Mouse (Mus musculus): ENCODE results near the gene Phf13.

DNA sequence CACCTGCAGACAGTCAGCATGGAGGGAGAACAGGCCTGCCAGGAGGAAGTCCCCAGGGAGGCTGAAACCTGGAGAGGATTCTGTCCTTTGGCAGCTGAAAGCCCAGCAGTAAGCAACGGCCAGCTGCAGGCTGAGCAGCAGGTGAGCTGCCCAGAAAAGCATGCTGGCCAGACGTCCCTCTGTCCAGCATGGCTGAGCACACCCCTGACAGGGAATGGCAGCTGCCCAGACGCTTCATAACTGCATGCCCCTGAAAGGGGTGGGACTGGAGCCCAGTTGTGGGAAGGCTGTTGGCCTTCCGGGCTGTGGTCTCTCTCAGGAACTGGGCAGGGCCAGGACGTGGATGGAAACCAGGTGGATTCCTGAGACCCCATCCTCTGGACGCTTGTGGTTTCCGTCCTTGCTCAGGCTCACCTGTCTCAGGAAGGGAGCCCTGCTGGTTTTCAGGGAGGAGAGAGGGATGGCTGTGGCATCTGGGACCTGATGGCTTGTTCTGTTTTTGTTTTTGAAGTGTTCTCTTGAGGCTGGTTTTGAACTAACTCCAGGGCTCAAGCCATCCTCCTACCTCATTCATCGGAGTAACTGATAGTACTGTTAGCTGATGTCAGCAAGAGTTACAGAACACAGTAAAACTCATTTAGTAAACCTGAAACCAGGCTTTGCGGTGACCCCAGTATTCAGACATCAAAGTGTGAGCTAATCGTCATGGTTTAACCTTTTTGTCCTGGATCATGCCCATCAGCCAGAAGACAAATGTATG is 42.3 kb upstream of the Phf13 start, which contains the start of gene Tas1r1:
- TF ChIP-seq ZC3H11A (IDR thresholded peaks at IDR 0.05; ENCODE audit: borderline replicate concordance, low read depth, low read length) (no peak), CHD2 (IDR thresholded peaks at IDR 0.05; ENCODE audit: low read depth, low read length) (no peak), MAFK (IDR thresholded peaks at IDR 0.05; ENCODE audit: insufficient read depth, low read depth, low read length) (no peak), HCFC1 (IDR thresholded peaks at IDR 0.05; ENCODE audit: borderline replicate concordance, insufficient read depth, low read length) (no peak), ZNF384 (IDR thresholded peaks at IDR 0.05; ENCODE audit: low read depth, low read length) (no peak)

Data from ES-E14 (cell line).